Mouse (Mus musculus): ENCODE measurements around the gene Adap1.
"Not testable (repeated sequence)": the region's sequence is repeated elsewhere in the genome, so short reads cannot be mapped to it uniquely, and the experiment has no call there.

Adap1 gene

GRCm38 (mm10) chr5:139351134-139351533 lies 25.7 kb upstream of the Adap1 start, which contains the start of gene Cox19:
Gene Cox19 (minus strand): TSS chr5:139351418.
- no peak for DNase-seq (ENCODE audit: low read depth, low spot score)

- no peak for DNase-seq (ENCODE audit: low read depth, low spot score)
Observed at GRCm38 (mm10) chr5:139349713-139350112, 24.3 kb upstream of the Adap1 start.

- DNase-seq (ENCODE audit: low read depth, low spot score) = no peak
Observed at GRCm38 (mm10) chr5:139347225-139347624, 21.8 kb upstream of the Adap1 start.

GRCm38 (mm10) chr5:139345364-139345714 lies 19.9 kb upstream of the Adap1 start:
- no peak for DNase-seq (ENCODE audit: low read depth, low spot score)

- DNase-seq (ENCODE audit: low read depth, low spot score) = peak; percentile 88
Observed at GRCm38 (mm10) chr5:139344687-139345363, 19.4 kb upstream of the Adap1 start.

- DNase-seq (ENCODE audit: low read depth, low spot score) = peak; percentile 68
Observed at GRCm38 (mm10) chr5:139344021-139344686, 18.7 kb upstream of the Adap1 start.

GRCm38 (mm10) chr5:139338891-139339290 lies 13.5 kb upstream of the Adap1 start:
- no peak for DNase-seq (ENCODE audit: low read depth, low spot score)

- no peak for DNase-seq (ENCODE audit: low read depth, low spot score)
Observed at GRCm38 (mm10) chr5:139338403-139338802, 13.0 kb upstream of the Adap1 start.

GRCm38 (mm10) chr5:139337826-139338370 lies 12.5 kb upstream of the Adap1 start:
- no peak for DNase-seq (ENCODE audit: low read depth, low spot score)

GRCm38 (mm10) chr5:139335634-139336033 lies 10.2 kb upstream of the Adap1 start:
- DNase-seq (ENCODE audit: low read depth, low spot score) = no peak

GRCm38 (mm10) chr5:139334394-139334793 lies 9.0 kb upstream of the Adap1 start:
- DNase-seq (ENCODE audit: low read depth, low spot score) = not testable (repeated sequence)

GRCm38 (mm10) chr5:139333301-139334013 lies 8.0 kb upstream of the Adap1 start:
- DNase-seq (ENCODE audit: low read depth, low spot score) = no peak

GRCm38 (mm10) chr5:139332590-139333272 lies 7.3 kb upstream of the Adap1 start:
- DNase-seq (ENCODE audit: low read depth, low spot score) = no peak

- DNase-seq (ENCODE audit: low read depth, low spot score) = peak; percentile 64
Observed at GRCm38 (mm10) chr5:139331742-139332141, 6.3 kb upstream of the Adap1 start.

GRCm38 (mm10) chr5:139330766-139331165 lies 5.3 kb upstream of the Adap1 start:
- no peak for DNase-seq (ENCODE audit: low read depth, low spot score)

GRCm38 (mm10) chr5:139327634-139328020 lies 2.2 kb upstream of the Adap1 start:
- DNase-seq (ENCODE audit: low read depth, low spot score) = no peak

- DNase-seq (ENCODE audit: low read depth, low spot score) = no peak
Observed at GRCm38 (mm10) chr5:139326986-139327633, 1.7 kb upstream of the Adap1 start.

GRCm38 (mm10) chr5:139326111-139326696 lies 782 bp upstream of the Adap1 start:
- no peak for DNase-seq (ENCODE audit: low read depth, low spot score)

- DNase-seq (ENCODE audit: low read depth, low spot score) = no peak
Observed at GRCm38 (mm10) chr5:139324691-139325394, 579 bp downstream of the Adap1 start.

- DNase-seq (ENCODE audit: low read depth, low spot score) = no peak
Observed at GRCm38 (mm10) chr5:139324045-139324491, 1.4 kb downstream of the Adap1 start.

Measured in embryo, embryonic 11.5 days (tissue).